Mouse (Mus musculus) forebrain, embryonic 12.5 days (tissue): ENCODE results near the gene Xiap. TPM values are rescaled to one million over a fixed set of nuclear protein-coding genes. Genes with fewer than 3 reads are reported as not detected.
A peak's percentile ranks its signal among the peaks of the same experiment; 100 is the strongest.
"Not testable (repeated sequence)": the region's sequence is repeated elsewhere in the genome, so short reads cannot be mapped to it uniquely, and the experiment has no call there.

Experiments used
- ATAC-seq: fragments of 200-750 bp; cut with Nextera tagmentation; 2 replicates; pipeline ENCODE4 v1.8.0; 2017; ENCODE audit warnings: moderate TSS enrichment; ENCODE audit not compliant: low FRiP score
- H3K27ac ChIP-seq: fragments of 300-500 bp; sonication (generic); 2 replicates; pipeline ENCODE4 v1.5.1; 2016; ENCODE audit warnings: mild to moderate bottlenecking
- H3K27me3 ChIP-seq: fragments of 300-500 bp; sonication (generic); 2 replicates; pipeline ENCODE4 v1.6.1; 2016; ENCODE audit warnings: mild to moderate bottlenecking
- H3K36me3 ChIP-seq: fragments of 300-500 bp; sonication (generic); replicated peaks from 2 replicates; pipeline ENCODE4 v1.6.1; 2016; ENCODE audit warnings: mild to moderate bottlenecking
- H3K4me1 ChIP-seq: fragments of 300-500 bp; sonication (generic); 2 replicates; pipeline ENCODE4 v1.6.1; 2016
- H3K4me2 ChIP-seq: fragments of 300-500 bp; sonication (generic); 2 replicates; pipeline ENCODE4 v1.6.1; 2016; ENCODE audit warnings: mild to moderate bottlenecking, moderate library complexity
- H3K4me3 ChIP-seq: fragments of 300-500 bp; sonication (generic); replicated peaks from 2 replicates; pipeline ENCODE4 v1.5.1; 2016; ENCODE audit warnings: mild to moderate bottlenecking
- H3K9ac ChIP-seq: fragments of 300-500 bp; sonication (generic); 2 replicates; pipeline ENCODE4 v1.6.1; 2016; ENCODE audit warnings: mild to moderate bottlenecking
- H3K9me3 ChIP-seq: fragments of 300-500 bp; sonication (generic); 2 replicates; pipeline ENCODE4 v1.6.1; 2016
- WGBS: fragments of 180-500 bp; shearing (Covaris S2); methylation state at CpG from one replicate; pipeline ENCODE4 v1.1.7; 2016; 5-methylcytosine and 5-hydroxymethylcytosine counted together
- polyA plus RNA-seq: library from polyadenylated mRNA; unstranded; fragments of >200 nt; fragmentation: Nextera tagmentation; extraction: Ambion mirVana; gene quantifications from 2 replicates; pipeline ENCODE4 v1.2.1, GENCODE M21; 2016

Xiap gene
- polyA plus RNA-seq: 12.3 and 14.9 TPM in 2 replicates

DNA sequence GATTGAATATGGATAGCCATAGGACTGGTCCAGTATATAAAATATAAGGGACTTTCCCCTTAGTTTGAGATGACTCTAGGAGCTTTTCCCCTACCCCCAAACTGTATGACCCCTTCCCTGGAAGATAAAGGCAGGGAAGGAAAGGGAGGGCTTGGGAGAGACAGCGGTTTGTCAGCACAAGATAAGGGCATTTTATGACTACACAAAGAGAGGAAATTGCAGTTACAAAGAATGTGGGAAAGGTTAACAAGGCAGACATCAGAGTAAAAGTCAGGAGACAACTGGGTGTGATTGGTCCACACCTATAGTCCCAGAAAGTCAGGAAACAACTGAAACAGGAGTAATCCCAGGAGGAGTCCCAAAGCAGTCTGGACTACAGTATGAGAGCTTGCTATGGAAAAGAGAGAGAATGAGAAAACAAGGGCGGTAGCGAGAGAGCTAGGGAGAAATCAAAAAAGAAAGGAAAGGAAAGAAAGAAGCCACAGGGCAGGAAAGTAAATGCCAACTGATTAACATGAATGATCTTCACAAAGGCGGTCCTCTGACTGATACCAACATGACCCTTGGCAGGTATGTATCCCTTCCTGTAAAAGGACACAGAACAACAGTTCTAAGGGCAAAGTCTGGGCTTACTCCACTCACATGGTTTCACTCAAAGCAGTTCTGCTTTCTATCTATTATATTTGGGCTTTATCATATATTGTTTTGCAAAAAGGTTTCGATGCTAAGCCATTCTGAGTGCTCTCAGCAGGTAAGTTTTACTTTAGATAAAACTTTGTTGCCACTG is at the start of gene Xiap:
Gene Xiap, plus strand, starts transcription at position 398 of the 787 bp plus-strand sequence.
- Histone ChIP-seq H3K9ac (no peak within 1 kb of the TSS), H3K27ac (no peak within 1 kb of the TSS), H3K4me1 (no peaks in the 10 kb centered on the region), H3K4me3 (no peak within 1 kb of the TSS), H3K27me3 (no peaks in the 10 kb centered on the region), H3K4me2 (no peak within 1 kb of the TSS), H3K36me3 (no peaks in the 10 kb centered on the region), H3K9me3 (no peaks in the 10 kb centered on the region)
- 84% methylated on average over 5 of the region's 5 CpGs for WGBS
- ATAC-seq: no peak

DNA sequence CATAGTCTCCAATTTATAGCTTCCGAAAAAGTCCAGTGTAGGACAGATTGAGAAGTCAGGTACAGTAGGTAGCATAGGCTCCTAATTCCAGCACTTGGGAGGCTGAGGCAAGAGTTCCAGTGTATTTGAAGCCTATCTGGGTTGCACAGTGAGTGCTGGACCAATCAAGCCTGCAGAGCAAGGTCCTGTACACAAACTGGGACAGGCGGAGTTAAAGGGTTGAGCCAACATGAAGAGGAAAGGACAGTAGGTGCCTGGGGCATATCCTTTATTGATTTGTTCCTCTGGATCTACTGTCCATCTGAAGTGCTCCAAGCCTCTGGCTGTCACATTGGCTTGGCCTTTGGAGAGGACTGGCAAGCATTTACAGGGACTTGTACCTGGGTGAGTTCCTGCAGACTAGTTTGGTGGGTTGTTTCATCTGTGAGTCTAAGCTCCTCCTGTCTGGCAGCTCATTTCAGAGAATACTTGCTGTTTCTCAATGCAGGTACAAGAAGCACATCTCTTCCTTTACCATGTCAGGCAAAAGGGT is 46.7 kb upstream of the Xiap start:
- no peak overlapping the region for H3K4me2 ChIP-seq
- H3K27ac ChIP-seq: no peak overlapping the region
- no peaks in the 10 kb centered on the region for H3K36me3 ChIP-seq
- H3K9me3 ChIP-seq: no peaks in the 10 kb centered on the region
- WGBS: 93% methylated on average over 2 of the region's 2 CpGs
- no peak overlapping the region for H3K9ac ChIP-seq
- no peaks in the 10 kb centered on the region for H3K4me1 ChIP-seq
- H3K27me3 ChIP-seq: no peaks in the 10 kb centered on the region
- no peak overlapping the region for H3K4me3 ChIP-seq
- no peak for ATAC-seq

DNA sequence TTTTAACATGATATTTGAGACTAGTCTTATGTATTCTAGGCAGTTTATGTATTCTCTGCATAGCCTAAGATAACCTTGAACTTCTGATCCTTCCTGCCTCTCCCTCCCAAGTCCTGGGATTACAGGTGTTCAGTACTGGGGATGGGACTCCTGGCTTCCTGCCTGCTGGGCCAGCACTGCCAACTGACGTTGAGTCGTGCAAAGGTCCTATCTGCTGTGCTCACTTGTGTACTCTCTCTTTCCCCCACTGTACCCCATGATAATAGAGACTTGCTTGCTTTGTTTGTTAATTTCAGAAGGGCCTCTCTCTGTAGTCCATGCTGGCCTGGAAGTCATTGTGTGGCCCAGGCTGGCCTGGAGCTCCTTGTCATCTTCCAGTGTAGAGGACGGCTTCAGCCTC is 45.7 kb upstream of the Xiap start:
- Histone ChIP-seq H3K27ac (no peak overlapping the region), H3K4me1 (no peaks in the 10 kb centered on the region), H3K4me2 (no peak overlapping the region), H3K9me3 (no peaks in the 10 kb centered on the region), H3K9ac (no peak overlapping the region), H3K27me3 (no peaks in the 10 kb centered on the region), H3K36me3 (no peaks in the 10 kb centered on the region), H3K4me3 (no peak overlapping the region)
- WGBS: 77% methylated on average over 3 of the region's 3 CpGs
- ATAC-seq: no peak

DNA sequence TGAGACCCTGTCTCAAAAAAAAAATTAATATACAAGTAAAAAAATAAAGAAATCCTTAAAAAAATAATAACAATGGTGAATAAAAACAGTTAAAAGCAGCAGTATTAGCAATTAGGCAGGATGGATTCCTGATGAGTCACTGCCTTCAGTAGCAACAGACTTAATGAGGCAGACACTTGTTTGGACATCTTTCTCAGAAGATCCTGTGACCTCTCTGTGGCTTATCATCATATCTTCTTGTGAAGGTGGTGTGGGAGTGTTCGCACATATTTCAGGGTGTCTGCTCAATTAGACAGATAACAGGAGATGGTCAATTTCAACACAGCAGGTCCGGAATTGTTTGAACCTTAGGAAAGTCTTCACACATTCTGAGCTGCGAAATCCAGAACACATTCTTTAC is 45.0 kb upstream of the Xiap start:
- 90% methylated on average over 3 of the region's 3 CpGs for WGBS
- no peak overlapping the region for H3K27ac ChIP-seq
- H3K4me3 ChIP-seq: no peak overlapping the region
- H3K36me3 ChIP-seq: no peaks in the 10 kb centered on the region
- no peaks in the 10 kb centered on the region for H3K4me1 ChIP-seq
- H3K9me3 ChIP-seq: no peaks in the 10 kb centered on the region
- no peak overlapping the region for H3K4me2 ChIP-seq
- no peak overlapping the region for H3K9ac ChIP-seq
- H3K27me3 ChIP-seq: no peaks in the 10 kb centered on the region
- ATAC-seq: no peak

DNA sequence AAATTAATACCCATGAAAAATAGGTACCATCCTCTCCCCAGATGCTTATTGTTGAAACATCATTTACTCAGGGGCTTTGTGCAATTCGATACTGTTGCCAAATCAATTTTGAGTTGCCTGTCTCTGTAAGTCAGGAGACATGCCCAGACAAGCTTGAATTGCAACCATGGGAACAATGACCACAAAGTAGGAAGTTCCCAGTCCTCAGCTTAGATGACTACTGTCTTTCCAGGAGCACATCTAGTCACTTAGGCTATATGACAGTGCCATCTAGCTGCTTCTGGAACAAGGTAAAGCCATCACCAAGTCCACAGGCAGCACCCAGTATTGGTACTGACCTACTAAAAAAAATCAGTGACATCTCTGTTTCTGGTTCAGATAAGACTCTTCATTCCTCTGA is 41.4 kb upstream of the Xiap start:
- ATAC-seq: no peak
- Histone ChIP-seq H3K4me3 (no peak overlapping the region), H3K4me1 (no peaks in the 10 kb centered on the region), H3K27ac (no peak overlapping the region), H3K36me3 (no peaks in the 10 kb centered on the region), H3K9me3 (no peaks in the 10 kb centered on the region), H3K4me2 (no peak overlapping the region), H3K27me3 (no peaks in the 10 kb centered on the region), H3K9ac (no peak overlapping the region)
- 85% methylated on average over 1 of the region's 1 CpGs for WGBS

DNA sequence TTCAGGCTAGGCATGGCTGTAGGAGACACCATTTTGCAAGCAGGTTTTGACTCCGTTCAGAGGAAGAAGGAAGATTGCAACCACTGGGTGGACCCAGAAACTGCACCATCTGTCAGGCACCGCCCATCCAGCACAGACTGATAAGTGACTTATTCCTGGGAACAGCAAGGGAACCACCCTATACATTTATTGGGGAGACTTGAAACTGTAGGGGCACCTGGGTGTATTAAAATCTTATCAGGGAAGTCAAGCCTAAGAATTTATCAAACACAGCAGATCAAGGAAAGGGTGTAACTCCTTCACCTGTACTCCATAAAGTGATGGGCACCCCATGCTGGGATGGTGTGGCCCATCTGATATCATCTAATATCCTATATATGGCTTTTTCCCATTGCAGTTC is 40.0 kb upstream of the Xiap start:
- Histone ChIP-seq H3K27ac (no peak overlapping the region), H3K36me3 (no peaks in the 10 kb centered on the region), H3K9ac (no peak overlapping the region), H3K4me1 (no peaks in the 10 kb centered on the region), H3K4me3 (no peak overlapping the region), H3K4me2 (no peak overlapping the region), H3K27me3 (no peaks in the 10 kb centered on the region), H3K9me3 (no peaks in the 10 kb centered on the region)
- WGBS: 91% methylated on average over 2 of the region's 2 CpGs
- ATAC-seq: no peak

DNA sequence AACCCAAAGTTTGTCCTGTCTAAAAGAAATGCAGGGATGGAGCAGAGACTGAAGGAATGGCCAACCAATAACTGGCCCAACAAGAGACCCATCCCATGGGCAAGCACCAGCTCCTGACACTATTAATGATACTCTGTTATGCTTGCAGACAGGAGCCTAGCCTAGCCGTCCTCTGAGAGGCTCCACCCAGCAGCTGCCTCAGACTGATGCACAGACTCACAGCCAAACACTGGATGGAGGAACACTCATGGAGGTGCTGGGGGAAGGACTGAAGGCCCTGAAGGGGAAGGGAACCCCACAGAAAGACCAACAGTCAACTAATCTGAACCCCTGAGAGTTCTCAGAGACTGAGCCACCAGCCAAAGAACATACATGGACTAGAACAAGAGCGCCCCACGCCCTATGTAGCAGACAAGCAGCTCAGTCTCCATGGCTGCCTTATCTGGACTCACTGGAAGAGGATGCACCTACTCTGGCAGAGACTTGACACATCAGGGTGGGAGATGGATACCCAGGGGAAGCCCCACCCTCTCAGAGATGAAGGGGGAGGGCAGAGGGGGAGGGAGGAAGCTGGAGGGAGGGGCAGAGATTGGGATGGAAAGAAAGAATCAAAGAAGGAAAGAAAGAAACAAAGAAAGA is 33.6 kb upstream of the Xiap start:
- H3K9ac ChIP-seq, H3K9me3 ChIP-seq, H3K4me1 ChIP-seq, ATAC-seq, H3K4me3 ChIP-seq, H3K27ac ChIP-seq, H3K4me2 ChIP-seq, H3K27me3 ChIP-seq, H3K36me3 ChIP-seq: not testable (repeated sequence)
- WGBS: no CpG with 5 or more reads among the region's 3 CpGs

DNA sequence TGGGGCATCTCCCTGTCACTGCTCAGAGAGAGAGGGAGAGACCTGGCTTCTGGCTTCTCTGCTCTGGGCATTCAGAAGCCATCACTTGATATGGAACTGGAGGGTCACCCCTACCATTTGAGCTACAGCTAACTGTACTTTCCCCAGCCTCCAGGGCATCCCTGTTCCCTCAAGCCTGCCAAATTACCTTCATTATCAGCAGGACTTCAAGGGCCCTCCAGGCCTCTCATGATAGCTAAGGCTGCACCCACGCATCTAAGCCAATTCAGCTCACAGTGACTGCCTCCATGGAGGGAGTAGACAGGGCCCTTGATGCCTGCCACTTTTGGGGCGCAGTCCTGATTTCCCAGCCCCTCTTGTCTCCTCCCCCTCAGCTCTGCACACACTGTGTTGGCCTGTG is 32.5 kb upstream of the Xiap start:
- H3K27ac ChIP-seq, ATAC-seq, H3K4me2 ChIP-seq, H3K4me3 ChIP-seq, H3K4me1 ChIP-seq, H3K9me3 ChIP-seq, H3K27me3 ChIP-seq, H3K9ac ChIP-seq, H3K36me3 ChIP-seq: not testable (repeated sequence)
- 67% methylated on average over 2 of the region's 2 CpGs for WGBS

DNA sequence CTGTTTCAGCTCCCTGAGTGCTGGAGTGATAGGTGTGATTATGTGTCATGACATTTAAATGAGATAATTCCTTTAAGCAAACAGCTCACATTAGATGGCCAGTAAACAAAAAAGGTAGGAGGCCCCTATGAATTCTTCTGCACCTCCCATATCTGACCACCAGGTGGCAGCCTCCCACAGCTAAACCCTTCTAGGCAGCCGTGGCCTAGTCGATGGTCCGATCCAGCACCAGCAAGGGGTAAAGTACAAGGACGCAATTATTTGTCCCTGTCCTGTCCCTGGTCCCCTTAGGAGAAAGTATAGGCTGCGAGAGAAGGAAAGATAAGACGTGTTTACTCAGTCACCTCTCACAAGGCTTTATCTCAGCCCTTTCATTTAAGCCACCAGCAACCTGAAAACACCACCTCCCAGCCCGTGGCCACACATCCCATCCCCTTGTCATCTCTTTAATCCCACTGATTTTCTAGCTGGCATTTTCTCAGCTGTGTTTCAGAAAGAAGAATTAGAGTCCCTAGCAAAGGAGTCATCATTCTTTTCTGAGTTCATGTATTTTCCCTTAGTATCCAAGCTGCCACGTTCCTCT is 26.3 kb upstream of the Xiap start:
- H3K4me1 ChIP-seq: no peaks in the 10 kb centered on the region
- H3K36me3 ChIP-seq: no peaks in the 10 kb centered on the region
- no peaks in the 10 kb centered on the region for H3K9me3 ChIP-seq
- 42% methylated on average over 8 of the region's 8 CpGs for WGBS
- H3K4me3 ChIP-seq: no peak overlapping the region
- no peak overlapping the region for H3K4me2 ChIP-seq
- H3K27me3 ChIP-seq: no peaks in the 10 kb centered on the region
- H3K9ac ChIP-seq: no peak overlapping the region
- peak; percentile 58; the same call in 1 of the 2 replicates for ATAC-seq
- no peak overlapping the region for H3K27ac ChIP-seq

DNA sequence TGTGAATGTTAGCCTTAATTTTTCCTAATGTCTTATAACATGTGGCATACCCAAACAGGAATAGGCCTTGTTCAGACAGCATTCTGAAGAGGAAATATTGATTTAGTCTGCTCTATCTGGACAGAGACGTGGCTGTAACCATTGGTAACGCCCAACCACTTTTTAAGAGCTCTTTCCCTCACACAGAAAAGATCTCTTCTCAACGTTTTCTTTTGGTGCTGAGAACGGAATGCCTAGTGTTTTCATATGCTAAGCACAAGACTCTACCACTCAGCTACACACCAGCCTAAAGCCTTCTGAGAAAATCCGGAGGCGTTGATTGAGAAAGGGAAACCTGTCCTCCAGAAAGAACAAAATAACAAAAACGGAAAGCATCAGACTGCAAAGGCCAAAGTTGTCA is 25.6 kb upstream of the Xiap start:
- H3K4me3 ChIP-seq: no peak overlapping the region
- H3K4me1 ChIP-seq: no peaks in the 10 kb centered on the region
- H3K4me2 ChIP-seq: no peak overlapping the region
- H3K27me3 ChIP-seq: no peaks in the 10 kb centered on the region
- no peaks in the 10 kb centered on the region for H3K9me3 ChIP-seq
- WGBS: 47% methylated on average over 7 of the region's 7 CpGs
- no peak overlapping the region for H3K27ac ChIP-seq
- H3K9ac ChIP-seq: no peak overlapping the region
- H3K36me3 ChIP-seq: no peaks in the 10 kb centered on the region
- no peak for ATAC-seq

DNA sequence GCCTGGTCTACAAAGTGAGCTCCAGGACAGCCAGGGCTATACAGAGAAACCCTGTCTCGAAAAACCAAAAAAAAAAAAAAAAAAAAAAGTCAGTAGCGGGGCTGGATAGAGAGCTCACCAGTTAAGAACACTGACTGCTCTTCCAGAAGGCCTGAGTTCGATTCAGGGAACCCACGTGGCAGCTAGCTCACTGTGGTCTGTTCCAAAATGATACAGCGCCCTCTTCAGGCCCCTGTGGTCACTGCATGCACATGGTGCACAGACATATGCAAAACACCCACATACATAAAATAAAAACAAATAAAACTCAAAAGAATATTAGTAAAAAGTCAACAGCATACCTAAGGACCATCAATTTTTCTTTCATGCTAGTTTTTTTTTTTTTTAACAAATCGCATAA is 20.0 kb upstream of the Xiap start:
- H3K9ac ChIP-seq: no peak overlapping the region
- no peaks in the 10 kb centered on the region for H3K36me3 ChIP-seq
- no peaks in the 10 kb centered on the region for H3K9me3 ChIP-seq
- H3K4me1 ChIP-seq: no peaks in the 10 kb centered on the region
- no peak overlapping the region for H3K27ac ChIP-seq
- WGBS: 78% methylated on average over 5 of the region's 6 CpGs
- no peaks in the 10 kb centered on the region for H3K27me3 ChIP-seq
- no peak overlapping the region for H3K4me2 ChIP-seq
- no peak for ATAC-seq
- no peak overlapping the region for H3K4me3 ChIP-seq

DNA sequence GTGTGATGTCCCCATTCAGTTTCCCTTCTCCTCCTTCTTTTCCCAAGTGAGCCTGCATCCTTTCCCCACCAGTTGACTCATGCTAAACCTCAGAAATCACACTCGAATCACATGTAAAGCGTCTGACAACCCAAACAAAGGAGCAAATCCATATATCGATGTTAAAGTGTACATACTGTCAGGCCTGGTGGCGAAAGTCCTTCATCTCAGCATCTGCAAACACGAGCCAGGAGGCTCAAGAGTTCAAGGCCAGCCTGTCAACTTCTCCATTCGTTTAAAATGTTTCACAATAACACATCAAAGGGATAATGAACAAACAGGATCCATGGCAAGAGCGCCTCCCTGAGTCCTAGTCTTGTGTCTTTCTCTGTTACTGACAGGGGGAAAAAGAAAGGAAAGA is 14.5 kb upstream of the Xiap start:
- no peak overlapping the region for H3K27ac ChIP-seq
- H3K9ac ChIP-seq: no peak overlapping the region
- no peaks in the 10 kb centered on the region for H3K9me3 ChIP-seq
- ATAC-seq: no peak
- no peak overlapping the region for H3K4me3 ChIP-seq
- H3K36me3 ChIP-seq: no peaks in the 10 kb centered on the region
- H3K4me1 ChIP-seq: no peaks in the 10 kb centered on the region
- H3K4me2 ChIP-seq: no peak overlapping the region
- no peaks in the 10 kb centered on the region for H3K27me3 ChIP-seq
- WGBS: 81% methylated on average over 7 of the region's 7 CpGs
